Mouse (Mus musculus): ENCODE measurements around the gene Esp4. TPM values are rescaled to one million over a fixed set of nuclear protein-coding genes. Genes with fewer than 3 reads are reported as not detected.

The Esp4 gene
- total RNA-seq (2023): not detected

GRCm38 (mm10) chr17:40598294-40598693 is at the start of gene Esp4:
Gene Esp4, plus strand, starts transcription at chr17:40598594.

GRCm38 (mm10) chr17:40561207-40561606 is 37.2 kb upstream of the Esp4 start, which contains the start of gene Esp6:
Gene Esp6, plus strand, starts transcription at chr17:40561507.

GRCm38 (mm10) chr17:40631775-40632174 is 33.4 kb downstream of the Esp4 start, which contains the start of gene Esp3:
Gene Esp3, plus strand, starts transcription at chr17:40632075.

Other genes with a start within 250 kb of the Esp4 start
- not detected for gene Esp8, start 78.6 kb upstream of the Esp4 start, total RNA-seq (2023)
- not detected for gene Esp6, start 37.1 kb upstream of the Esp4 start, total RNA-seq (2023)
- gene Esp3, start 33.5 kb downstream of the Esp4 start, total RNA-seq (2023): not detected
- not detected for gene Esp1, start 128.5 kb downstream of the Esp4 start, total RNA-seq (2023)
- gene Crisp2, start 208.4 kb downstream of the Esp4 start, total RNA-seq (2023): not detected
- not detected for gene Rhag, start 212.5 kb downstream of the Esp4 start, total RNA-seq (2023)